Mouse (Mus musculus): ENCODE measurements at regions not wholly inside any gene's neighbourhood (a gene's known extent, or its start where the extent isn't known, plus 50 kb on each side); places are given as distances from the start of the nearest gene placed in this dataset.

GRCm38 (mm10) chr12:35232322-35232673 is 185.3 kb downstream of the Snx13 start:
- DNase-seq (ENCODE audit: low spot score), result no peak

- DNase-seq (ENCODE audit: low spot score), result no peak
Observed at GRCm38 (mm10) chr12:35231414-35232321, 184.7 kb downstream of the Snx13 start.

DNA sequence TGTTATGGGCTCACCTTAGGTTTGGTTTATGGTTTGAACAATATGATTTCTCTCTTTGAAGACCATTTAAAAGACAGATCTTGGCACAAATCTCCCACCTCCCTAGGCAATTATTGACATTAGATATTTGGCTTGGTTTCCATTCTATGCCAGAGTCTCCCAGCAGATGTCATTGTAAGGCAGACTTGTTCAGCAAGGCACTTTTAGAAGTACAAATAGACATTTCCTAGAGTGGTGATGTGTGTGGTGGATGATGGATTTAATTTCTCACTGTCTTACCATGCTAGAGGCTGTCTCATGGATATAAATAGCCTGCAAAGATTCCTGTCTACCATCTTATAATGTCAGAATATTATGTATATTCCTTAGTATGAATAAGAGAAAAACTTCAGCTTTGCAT is 173.4 kb downstream of the Snx13 start:
- DNase-seq (ENCODE audit: low spot score), result no peak

DNA sequence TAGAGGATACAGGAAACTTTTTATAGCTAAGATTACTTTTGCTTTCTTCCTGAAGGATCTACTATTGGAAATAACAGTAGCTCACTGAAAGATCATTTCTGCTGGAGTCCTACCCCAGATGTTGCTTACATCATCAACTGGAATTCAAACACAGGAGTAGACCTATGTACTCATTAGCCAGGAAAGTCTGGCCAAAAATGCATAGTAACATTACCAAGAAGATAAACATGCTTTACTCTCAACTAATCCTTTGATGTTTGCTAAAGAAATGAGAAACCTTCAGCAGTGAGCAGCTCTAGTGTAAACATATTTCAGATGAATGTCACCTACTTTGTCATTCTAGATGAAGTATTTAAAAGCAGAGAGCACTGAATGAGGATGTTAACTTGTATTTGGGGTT is 173.0 kb downstream of the Snx13 start:
- no peak for DNase-seq (ENCODE audit: low spot score)

GRCm38 (mm10) chr12:35216725-35217124 is 169.7 kb downstream of the Snx13 start:
- no peak for DNase-seq (ENCODE audit: low spot score)

DNA sequence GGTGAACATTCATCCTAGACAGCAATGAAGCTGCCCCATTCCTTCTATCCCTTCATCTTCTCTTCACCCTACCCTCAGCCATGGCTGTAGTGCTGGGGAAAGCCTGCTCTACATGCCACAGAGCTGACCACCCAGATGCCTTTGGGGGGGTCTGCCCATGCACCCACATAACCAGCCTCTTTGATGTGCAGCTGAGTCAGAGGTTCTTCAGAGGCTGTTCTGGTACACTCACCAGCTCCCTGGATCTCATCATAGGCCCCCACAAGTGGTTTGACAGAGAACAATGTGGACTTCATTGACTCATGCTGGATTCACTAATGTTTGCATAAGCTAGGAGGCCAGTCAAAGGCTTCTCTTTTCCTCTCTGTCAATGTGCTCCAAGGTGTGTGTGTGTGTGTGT is 162.4 kb downstream of the Snx13 start:
- no peak for DNase-seq (ENCODE audit: low spot score)

GRCm38 (mm10) chr12:35207605-35208004 is 160.6 kb downstream of the Snx13 start:
- DNase-seq (ENCODE audit: low spot score), result no peak

- DNase-seq (ENCODE audit: low spot score), result no peak
Observed at GRCm38 (mm10) chr12:35203398-35203797, 156.4 kb downstream of the Snx13 start.

DNA sequence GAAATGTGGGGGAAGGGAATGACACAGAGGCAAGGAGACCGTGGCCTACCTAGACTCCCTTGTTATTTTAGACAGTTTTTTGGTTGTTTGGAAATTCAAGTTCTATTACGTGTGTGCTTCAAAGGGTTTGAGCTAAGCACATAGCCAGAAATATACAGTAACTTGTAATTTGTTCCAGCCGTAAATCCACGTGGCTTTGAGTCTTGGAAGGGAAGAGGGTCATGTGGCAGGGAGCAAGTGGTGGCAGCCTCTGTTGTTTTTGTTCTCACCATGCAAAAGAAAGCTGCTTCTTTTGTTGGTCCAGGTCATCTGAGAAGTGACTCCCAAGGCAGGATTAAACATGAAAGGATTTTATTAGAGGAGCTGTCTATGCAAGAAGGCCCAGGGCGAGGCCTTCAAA is 153.1 kb downstream of the Snx13 start:
- DNase-seq (ENCODE audit: low spot score), result no peak
